Mouse (Mus musculus): ENCODE data around the gene Spx. TPM values are rescaled to one million over a fixed set of nuclear protein-coding genes. Genes with fewer than 3 reads are reported as not detected.

Spx gene
- total and polyA plus RNA-seq, 2 experiments from 2014 or later: 0.62 to 0.65 TPM

DNA sequence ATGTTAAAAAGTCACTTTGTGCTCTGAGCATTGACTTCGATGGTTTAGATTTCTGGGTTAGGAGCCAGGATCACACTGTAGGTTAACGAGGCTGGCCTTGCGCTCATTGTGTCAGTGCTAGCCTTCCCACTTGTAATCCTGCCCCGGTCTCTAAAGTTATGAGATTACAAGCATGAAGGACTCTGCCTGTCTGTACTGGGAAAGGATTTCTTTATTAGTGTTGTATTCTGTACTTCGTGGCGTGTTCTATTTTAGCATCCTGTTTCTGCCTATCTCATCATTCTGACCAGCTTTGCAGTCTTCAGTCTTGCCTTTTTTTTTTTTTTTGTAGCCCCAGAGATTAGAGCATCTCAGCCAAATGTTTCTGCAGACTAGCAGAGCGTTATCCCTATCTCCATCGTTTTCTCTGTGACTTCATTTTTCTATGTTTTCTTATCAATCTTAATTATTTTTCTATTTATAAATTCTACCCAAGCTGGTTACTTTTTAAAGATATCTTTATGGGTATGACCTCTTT lies 25.4 kb upstream of the Spx start:
- H3K4me2 ChIP-seq (ENCODE audit: low read depth): peak overlapping the region; percentile 81
- WGBS: 21% methylated on average over 8 of the region's 8 CpGs
- H3K4me3 ChIP-seq (ENCODE audit: low read depth, low read length): peak overlapping the region; percentile 96
- no peaks in the 10 kb centered on the region for H3K36me3 ChIP-seq (ENCODE audit: insufficient read depth)
- DNase-seq (peak; percentile 4), ATAC-seq (no peak)
- H3K9ac ChIP-seq: peak overlapping the region; percentile 70
- no peak overlapping the region; the same call in 1 of the 2 replicates for H3K27ac ChIP-seq (ENCODE audit: low read depth, low read length)
- H3K27me3 ChIP-seq (ENCODE audit: insufficient read depth, low read length): no peaks in the 10 kb centered on the region
- H3K9me3 ChIP-seq (ENCODE audit: low read length): no peaks in the 10 kb centered on the region
- 0 out of 2 replicates have a peak, but pooled peaks cover 12% of the 10 kb centered on the region for H3K4me1 ChIP-seq (ENCODE audit: insufficient read depth)
- no peak for TF ChIP-seq CTCF (IDR thresholded peaks at IDR 0.05; ENCODE audit: low read depth)

- TF ChIP-seq CTCF (IDR thresholded peaks at IDR 0.05; ENCODE audit: low read depth): no peak
- H3K9ac ChIP-seq: no peak overlapping the region
- 83% methylated on average over 2 of the region's 2 CpGs for WGBS
- H3K27me3 ChIP-seq (ENCODE audit: insufficient read depth, low read length): no peaks in the 10 kb centered on the region
- no peak overlapping the region for H3K27ac ChIP-seq (ENCODE audit: low read depth, low read length)
- H3K4me3 ChIP-seq (ENCODE audit: low read depth, low read length): no peak overlapping the region
- DNase-seq (no peak), ATAC-seq (no peak)
- peaks cover 7% of the 10 kb centered on the region; the same call in 1 of the 2 replicates for H3K36me3 ChIP-seq (ENCODE audit: insufficient read depth)
- H3K9me3 ChIP-seq (ENCODE audit: low read length): no peaks in the 10 kb centered on the region
- no peak overlapping the region for H3K4me2 ChIP-seq (ENCODE audit: low read depth)
- H3K4me1 ChIP-seq (ENCODE audit: insufficient read depth): 0 out of 2 replicates have a peak, but pooled peaks cover 12% of the 10 kb centered on the region
Observed at GRCm38 (mm10) chr6:142389101-142389500, 24.1 kb upstream of the Spx start.

- Histone ChIP-seq H3K4me1 (ENCODE audit: insufficient read depth) (0 out of 2 replicates have a peak, but pooled peaks cover 8% of the 10 kb centered on the region), H3K4me2 (ENCODE audit: low read depth) (no peak overlapping the region), H3K36me3 (ENCODE audit: insufficient read depth) (peaks cover 25% of the 10 kb centered on the region), H3K27ac (ENCODE audit: low read depth, low read length) (no peak overlapping the region), H3K9me3 (ENCODE audit: low read length) (no peaks in the 10 kb centered on the region), H3K27me3 (ENCODE audit: insufficient read depth, low read length) (no peaks in the 10 kb centered on the region), H3K9ac (no peak overlapping the region), H3K4me3 (ENCODE audit: low read depth, low read length) (no peak overlapping the region)
- TF ChIP-seq CTCF (IDR thresholded peaks at IDR 0.05; ENCODE audit: low read depth): no peak
- ATAC-seq: no peak
- DNase-seq: no peak
- 94% methylated on average over 5 of the region's 5 CpGs for WGBS
Observed at GRCm38 (mm10) chr6:142392312-142392711, 20.9 kb upstream of the Spx start.

GRCm38 (mm10) chr6:142394669-142395068 lies 18.6 kb upstream of the Spx start:
- no peak for TF ChIP-seq CTCF (IDR thresholded peaks at IDR 0.05; ENCODE audit: low read depth)
- H3K9me3 ChIP-seq (ENCODE audit: low read length): no peaks in the 10 kb centered on the region
- H3K27me3 ChIP-seq (ENCODE audit: insufficient read depth, low read length): no peaks in the 10 kb centered on the region
- H3K4me3 ChIP-seq (ENCODE audit: low read depth, low read length): no peak overlapping the region
- H3K9ac ChIP-seq: no peak overlapping the region
- ATAC-seq: no peak
- no peak overlapping the region for H3K27ac ChIP-seq (ENCODE audit: low read depth, low read length)
- H3K4me1 ChIP-seq (ENCODE audit: insufficient read depth): no peaks in the 10 kb centered on the region
- 70% methylated on average over 5 of the region's 5 CpGs for WGBS
- H3K4me2 ChIP-seq (ENCODE audit: low read depth): no peak overlapping the region
- H3K36me3 ChIP-seq (ENCODE audit: insufficient read depth): peaks cover 25% of the 10 kb centered on the region
- no peak for DNase-seq

DNA sequence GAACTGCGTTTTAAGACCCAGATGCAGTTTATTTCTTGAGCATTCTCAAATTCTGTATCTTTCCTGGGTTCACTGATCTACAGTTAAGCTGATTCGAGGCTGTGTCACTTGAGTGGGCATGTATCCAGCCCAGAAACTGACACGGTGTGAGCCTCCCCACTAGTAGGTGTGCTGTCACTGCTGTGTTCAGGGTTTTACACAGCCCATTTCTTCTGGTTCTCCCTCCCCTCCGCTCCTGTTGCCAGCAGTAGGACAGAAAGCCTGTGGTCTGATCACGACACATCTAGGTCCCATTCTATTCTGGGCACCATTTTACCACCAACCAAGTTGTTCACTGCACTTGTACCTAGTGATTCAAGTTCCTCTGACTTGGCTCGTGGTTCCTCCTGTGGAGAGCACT lies 17.5 kb upstream of the Spx start:
- peaks cover 32% of the 10 kb centered on the region for H3K36me3 ChIP-seq (ENCODE audit: insufficient read depth)
- no peak overlapping the region for H3K4me3 ChIP-seq (ENCODE audit: low read depth, low read length)
- ATAC-seq (no peak), DNase-seq (no peak)
- no peak for TF ChIP-seq CTCF (IDR thresholded peaks at IDR 0.05; ENCODE audit: low read depth)
- H3K9me3 ChIP-seq (ENCODE audit: low read length): no peaks in the 10 kb centered on the region
- no peaks in the 10 kb centered on the region for H3K27me3 ChIP-seq (ENCODE audit: insufficient read depth, low read length)
- no peaks in the 10 kb centered on the region for H3K4me1 ChIP-seq (ENCODE audit: insufficient read depth)
- no peak overlapping the region for H3K9ac ChIP-seq
- no peak overlapping the region for H3K4me2 ChIP-seq (ENCODE audit: low read depth)
- H3K27ac ChIP-seq (ENCODE audit: low read depth, low read length): no peak overlapping the region
- 93% methylated on average over 6 of the region's 6 CpGs for WGBS

DNA sequence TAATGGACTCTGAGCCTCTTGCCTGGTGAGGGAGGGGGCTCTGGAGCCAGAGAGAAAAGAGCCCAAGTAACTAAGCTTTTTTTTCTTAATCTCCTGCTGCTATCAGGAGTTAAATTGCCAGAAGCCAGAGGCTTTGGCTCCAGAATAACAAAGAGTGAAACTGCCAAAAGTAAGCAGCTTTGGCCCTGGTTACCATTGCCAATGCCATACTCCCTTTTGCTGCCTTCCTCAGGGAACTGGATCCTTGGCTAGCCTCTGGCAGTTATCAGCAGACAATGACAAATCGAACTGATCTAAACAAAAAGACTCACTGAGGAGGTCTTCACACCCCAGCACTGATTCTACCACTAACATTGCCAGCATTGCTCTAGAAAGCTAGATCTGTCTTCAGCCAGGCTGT lies 2.1 kb upstream of the Spx start:
- Histone ChIP-seq H3K4me3 (ENCODE audit: low read depth, low read length) (no peak overlapping the region), H3K4me2 (ENCODE audit: low read depth) (no peak overlapping the region), H3K9ac (no peak overlapping the region), H3K27ac (ENCODE audit: low read depth, low read length) (no peak overlapping the region), H3K27me3 (ENCODE audit: insufficient read depth, low read length) (peaks cover 13% of the 10 kb centered on the region; the same call in 1 of the 2 replicates), H3K36me3 (ENCODE audit: insufficient read depth) (no peaks in the 10 kb centered on the region), H3K9me3 (ENCODE audit: low read length) (no peaks in the 10 kb centered on the region), H3K4me1 (ENCODE audit: insufficient read depth) (no peaks in the 10 kb centered on the region)
- no peak for TF ChIP-seq CTCF (IDR thresholded peaks at IDR 0.05; ENCODE audit: low read depth)
- peak; percentile 32 for DNase-seq
- 6% methylated on average over 1 of the region's 1 CpGs for WGBS
- peak; percentile 38; the same call in 1 of the 2 replicates for ATAC-seq

DNA sequence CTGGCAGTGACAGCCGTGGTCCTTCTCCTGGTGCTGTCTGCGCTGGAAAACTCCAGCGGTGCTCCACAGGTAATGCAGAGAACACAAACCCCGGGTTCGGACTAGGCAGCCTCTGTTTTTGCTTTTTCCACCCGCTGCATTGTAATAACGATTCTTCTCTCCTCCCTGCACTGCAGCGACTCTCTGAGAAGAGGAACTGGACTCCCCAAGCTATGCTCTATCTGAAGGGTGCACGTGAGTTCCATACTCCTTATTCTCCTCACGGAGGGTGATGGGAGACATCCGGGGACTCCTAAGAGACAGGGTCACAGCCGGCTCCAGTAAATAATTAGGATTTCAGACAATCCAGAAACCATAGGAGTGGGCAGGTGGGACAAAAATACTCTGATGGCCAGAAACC lies 604 bp downstream of the Spx start:
- 9% methylated on average over 12 of the region's 12 CpGs for WGBS
- no peak for TF ChIP-seq CTCF (IDR thresholded peaks at IDR 0.05; ENCODE audit: low read depth)
- Histone ChIP-seq H3K9ac (no peak overlapping the region), H3K9me3 (ENCODE audit: low read length) (no peaks in the 10 kb centered on the region), H3K4me3 (ENCODE audit: low read depth, low read length) (no peak overlapping the region), H3K36me3 (ENCODE audit: insufficient read depth) (no peaks in the 10 kb centered on the region), H3K27ac (ENCODE audit: low read depth, low read length) (no peak overlapping the region), H3K4me2 (ENCODE audit: low read depth) (no peak overlapping the region), H3K4me1 (ENCODE audit: insufficient read depth) (no peaks in the 10 kb centered on the region), H3K27me3 (ENCODE audit: insufficient read depth, low read length) (peaks cover 13% of the 10 kb centered on the region; the same call in 1 of the 2 replicates)
- DNase-seq: no peak
- no peak for ATAC-seq

Measured in forebrain, postnatal 0 days (tissue).